Mouse (Mus musculus): Measurements from ENCODE around the gene Cdh26.
A peak's percentile ranks its signal among the peaks of the same experiment; 100 is the strongest.

The Cdh26 gene

DNA sequence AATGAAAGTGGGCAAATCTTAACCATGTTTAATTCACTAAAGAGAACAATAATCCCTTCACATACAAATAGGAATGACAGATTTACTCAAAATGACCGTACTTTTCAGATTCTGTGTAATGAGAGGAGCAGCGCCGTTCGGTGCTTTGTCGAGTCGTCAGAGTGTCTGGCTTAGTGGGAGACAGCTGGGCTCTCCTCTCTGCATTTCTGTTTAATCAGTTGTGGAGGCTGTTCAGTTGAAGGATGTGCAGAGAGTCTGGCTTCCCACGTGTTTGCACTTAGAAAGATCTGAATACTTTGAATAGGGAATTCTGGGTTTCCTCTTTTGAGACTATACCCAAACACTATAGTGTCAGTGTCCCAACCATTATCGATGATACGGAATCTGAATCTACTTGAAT is 7.0 kb downstream of the Cdh26 start:
- no peak for DNase-seq (ENCODE audit: low spot score in 2 of 2)

DNA sequence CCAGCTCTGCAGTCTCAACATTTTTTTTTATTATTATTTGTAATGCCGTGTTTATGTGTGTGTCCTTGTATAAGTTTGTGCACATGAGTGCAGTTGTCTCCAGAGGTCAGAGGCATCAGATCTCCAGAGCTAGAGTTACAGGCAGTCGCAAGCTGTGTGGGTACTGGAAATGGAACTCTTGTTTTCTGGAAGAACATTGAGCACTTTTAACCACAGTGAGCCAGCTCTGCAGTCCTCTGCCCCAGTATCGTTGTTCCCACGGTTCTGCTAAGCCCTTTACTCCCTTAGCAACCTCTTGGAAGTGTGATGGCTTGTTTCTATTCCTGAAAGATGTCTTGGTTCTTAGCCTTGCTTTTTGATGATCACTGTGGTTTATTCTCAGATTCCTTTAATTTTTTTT is 19.1 kb downstream of the Cdh26 start:
- no peak for DNase-seq (ENCODE audit: low spot score in 2 of 2)

DNA sequence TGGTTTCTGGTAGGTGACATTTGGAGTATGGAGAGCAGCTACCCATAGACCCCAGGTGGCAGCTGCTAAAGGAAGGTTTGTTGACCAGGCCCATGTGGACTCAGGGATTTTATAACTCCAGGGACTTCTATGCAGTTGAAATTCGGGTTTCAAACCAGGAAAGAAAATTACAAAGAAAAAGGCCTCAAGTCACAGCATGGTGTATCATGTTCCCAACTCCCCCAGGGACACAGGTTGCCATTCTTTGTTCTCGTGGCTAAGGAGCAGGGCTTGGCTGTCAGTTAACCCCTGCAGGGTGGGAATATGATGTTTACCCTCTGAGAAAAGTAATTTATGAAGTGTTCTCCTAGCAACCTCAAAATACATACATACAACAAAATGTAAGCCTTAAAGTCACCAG is 19.9 kb downstream of the Cdh26 start:
- DNase-seq (ENCODE audit: low spot score in 2 of 2): no peak

DNA sequence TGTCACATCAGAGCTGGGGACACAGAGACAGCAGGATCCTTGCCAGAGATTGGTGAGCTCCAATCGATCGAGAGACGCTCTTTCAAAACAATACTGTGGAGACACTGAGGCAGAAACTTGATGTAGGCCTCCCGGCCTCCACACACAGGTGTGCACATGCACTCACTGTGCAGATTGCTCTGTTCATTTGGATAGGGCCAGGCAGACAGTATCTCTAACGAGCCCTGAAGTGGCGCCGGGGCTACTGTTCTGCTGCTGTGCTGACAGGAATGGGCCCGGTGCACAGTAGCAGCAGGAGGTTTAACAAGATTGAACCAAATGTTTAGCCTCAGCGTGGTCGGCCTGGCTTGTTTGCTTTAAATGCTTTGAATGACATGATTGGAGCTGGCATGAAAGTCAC is 20.6 kb downstream of the Cdh26 start:
- no peak for DNase-seq (ENCODE audit: low spot score in 2 of 2)

DNA sequence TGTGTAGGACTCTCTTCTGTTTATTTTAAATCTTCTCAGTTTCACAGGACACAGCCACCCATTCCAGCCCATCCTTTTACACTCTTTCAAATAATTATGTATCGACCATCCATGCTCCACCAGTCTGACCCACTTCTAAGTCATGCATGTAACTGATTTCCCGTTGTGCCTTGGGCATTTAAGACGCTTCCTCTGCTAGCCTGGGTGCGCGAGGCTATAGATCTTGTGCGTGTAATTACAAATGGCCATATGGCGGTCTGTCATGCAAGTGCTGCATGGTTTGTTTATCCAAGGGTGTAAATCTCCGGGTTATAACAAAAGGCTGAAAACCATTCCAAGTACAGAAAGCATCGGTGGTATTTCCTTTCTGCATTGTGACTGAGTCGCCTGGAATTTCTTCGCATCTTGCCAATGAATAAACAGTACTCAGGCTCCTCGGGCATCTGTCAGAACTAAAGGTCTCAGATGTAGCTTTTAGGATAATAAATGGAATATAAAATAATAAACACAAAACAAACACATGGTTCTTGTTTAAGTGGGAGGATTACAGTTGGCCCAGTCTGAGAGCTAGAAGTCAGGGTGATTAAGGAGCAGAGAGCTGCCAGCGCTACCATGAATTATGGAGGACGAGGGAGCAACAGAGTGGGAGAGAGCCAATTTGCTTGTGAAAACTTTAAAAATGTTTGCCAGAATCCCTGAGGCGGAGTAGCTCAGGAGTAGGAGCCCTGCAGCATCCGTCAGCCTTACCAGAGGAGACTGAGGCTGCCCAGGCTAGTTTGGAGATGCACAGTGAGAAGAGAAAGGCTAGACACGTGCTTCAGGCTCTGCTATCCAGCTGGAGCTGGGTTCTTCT is 24.6 kb downstream of the Cdh26 start:
- peak in 1 of 2 experiments; percentile 19 for DNase-seq (ENCODE audit: low spot score in 2 of 2)

DNA sequence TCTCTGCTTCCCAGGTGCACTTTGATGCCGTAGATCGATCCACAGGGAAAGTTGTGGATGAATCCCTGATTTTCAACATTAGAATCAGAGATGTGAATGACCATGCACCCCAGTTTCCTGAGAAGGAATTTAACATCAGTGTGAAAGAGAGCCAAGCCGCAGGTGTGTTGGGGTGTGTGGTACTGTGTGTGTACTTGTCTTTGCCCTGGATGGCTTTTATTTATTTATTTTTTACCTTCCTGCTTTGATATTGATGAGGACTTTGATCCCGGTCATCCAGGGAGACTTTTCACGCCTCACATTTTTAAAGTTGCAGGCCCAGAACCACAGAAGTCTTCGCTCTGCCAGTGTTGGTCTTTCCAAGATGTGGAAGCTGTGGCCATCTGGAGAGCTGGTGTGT is 27.1 kb downstream of the Cdh26 start:
- no peak for DNase-seq (ENCODE audit: low spot score in 2 of 2)

DNA sequence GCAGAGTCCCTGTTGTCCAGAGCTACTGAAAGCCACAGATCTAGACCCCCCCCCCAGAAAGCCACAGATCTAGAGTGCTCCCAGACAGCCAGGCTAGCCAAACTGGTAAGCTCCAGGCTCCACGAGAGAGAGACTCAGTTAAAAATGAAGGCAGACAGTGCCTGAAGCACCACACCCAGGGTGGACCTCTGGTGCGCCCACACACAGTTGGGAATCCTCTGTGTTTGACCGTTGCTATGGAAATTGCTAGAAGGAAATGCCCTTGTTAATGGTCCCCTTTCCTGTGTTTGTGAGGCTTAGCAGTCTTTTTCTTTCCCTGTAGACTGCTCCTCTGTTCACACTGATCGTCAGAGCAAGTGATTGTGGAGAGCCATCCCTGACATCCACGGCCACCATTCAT is 30.0 kb downstream of the Cdh26 start:
- no peak for DNase-seq (ENCODE audit: low spot score in 2 of 2)

DNA sequence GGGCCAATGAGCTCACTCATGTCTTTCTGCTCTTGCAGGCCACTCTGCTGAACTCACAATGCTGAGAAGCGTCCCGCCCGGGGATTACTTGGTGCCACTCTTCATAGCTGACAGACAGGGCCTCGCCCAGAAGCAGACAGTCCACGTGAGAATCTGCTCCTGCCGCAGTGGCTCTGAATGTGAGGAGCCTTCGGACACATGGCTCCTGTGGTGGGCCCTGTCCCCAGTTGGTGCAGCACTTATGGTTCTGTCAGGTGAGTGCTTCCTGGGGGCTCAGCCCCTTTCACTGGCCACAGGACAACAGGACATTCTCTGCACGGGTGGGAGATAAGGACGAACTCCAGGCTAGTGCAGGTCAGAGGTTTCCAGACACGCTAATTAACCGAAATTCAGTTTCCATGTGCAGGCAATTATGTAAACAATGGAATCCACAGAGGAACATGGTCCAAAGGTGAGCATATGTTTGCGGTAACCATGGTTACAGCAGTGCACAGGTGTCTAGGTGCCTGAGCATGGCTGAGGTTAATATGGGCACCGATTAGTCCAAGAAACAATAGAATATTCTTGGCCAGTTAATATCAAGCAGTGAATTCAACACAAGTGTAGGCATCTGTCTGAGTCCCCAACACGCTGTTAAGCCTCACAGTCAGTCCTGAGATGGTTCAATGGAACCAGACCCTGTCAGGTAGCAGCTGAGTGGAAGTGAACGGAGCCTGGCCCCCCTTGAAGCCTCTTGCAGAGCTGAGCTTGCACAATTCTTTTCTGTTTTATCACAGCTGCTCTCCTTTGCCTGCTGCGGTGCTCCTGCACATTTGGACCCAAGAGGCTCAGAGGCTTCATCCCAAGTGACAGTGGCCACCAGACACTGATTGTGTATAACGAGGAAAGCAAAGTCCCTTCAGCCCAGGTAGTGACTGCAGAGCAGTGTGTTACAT is 41.5 kb downstream of the Cdh26 start:
- DNase-seq (ENCODE audit: low spot score in 2 of 2): no peak

DNA sequence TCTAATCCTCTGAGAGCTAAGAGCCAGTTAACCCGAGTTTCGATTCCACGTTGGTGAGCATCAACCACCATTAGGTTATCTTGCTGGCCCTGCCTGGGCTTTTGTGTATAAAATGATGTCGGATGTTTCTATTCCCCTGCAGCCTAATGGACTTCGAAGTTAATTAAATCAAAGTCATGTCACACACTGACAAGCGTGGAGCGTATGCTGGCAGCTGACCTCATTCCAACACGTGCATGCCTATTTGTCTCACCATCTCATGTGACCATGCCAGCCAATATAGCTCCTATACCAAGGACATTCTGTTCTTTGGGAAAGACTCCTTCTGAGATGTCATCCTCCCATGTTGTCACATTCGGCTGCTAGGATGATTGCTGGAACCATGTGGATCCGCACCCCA is 43.6 kb downstream of the Cdh26 start:
- no peak for DNase-seq (ENCODE audit: low spot score in 2 of 2)

DNA sequence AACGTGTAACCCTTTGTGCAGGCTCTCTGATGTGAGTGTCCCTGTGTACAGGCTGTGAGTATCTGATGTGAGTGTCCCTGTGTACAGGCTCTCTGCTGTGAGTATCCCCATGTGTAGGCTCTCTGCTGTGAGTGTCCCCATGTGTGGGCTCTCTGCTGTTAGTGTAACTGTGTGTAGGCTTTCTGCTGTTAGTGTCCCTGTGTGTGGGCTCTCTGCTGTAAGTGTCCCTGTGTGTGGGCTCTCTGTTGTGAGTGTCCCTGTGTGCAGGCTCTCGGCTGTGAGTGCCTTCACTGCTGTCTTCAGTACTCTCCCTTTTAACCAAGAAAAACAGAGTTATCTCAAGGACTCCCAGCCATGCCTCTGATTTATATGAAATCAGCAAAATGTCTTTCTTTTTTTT is 46.9 kb downstream of the Cdh26 start:
- no peak for DNase-seq (ENCODE audit: low spot score in 2 of 2)

DNA sequence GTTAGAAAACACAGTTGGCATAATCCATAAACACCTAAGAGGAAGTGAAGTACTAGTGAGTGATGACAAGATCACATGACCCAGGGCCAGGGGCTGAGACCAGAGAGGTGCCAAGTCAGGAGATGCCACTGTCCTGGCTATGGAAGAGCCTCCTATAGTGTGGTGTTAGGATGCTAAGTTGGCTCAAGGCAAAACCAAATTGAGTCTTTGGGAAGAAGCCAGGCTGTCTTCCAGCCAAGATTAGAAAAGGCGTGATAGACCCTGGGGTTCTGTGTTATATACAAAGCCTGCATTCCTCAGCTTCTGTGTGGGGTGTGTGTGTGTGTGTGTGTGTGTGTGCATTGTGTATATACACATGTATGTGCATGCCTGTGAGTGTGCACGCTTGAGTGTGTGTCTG is 48.7 kb downstream of the Cdh26 start:
- no peak for DNase-seq (ENCODE audit: low spot score in 2 of 2)

DNA sequence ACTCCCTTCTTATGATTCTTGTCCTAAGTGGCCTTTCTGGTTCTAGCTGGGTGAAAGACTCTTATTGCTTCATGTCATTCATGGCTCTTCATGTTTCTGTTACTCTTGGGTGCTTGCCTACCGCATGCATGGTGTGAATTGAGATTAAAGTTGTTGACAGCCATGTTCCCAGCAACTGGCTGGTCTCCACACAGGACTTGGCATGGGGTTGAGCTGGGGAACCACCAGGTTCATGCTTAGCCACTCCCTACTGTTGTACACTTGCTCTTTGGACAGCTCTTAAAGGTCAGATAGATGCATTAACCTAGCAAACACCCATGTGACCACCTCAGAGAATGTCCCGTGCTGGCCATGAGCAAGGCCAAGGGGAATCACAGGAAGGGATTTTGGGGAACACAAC is 50.6 kb downstream of the Cdh26 start:
- no peak for DNase-seq (ENCODE audit: low spot score in 2 of 2)

DNA sequence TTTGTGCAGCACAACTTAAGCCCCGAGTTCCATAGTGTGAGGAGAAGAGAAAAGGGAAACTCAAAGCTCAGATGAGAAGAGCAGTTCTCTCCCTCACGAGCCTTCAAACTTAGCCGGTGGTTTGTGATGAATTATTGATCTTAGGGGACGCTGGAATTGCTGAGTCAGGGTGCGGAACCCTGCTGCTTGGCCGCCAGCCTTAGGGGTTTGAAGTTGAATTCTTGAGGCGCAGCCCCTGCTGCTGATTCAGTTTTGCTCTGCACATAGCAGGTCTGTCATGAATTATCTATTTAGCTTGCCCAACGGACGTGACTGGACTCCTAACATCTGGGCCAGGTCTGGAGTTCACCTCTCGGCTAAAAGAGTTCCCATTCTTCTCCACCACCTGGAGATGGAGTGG is 53.1 kb downstream of the Cdh26 start:
- no peak for DNase-seq (ENCODE audit: low spot score in 2 of 2)

DNA sequence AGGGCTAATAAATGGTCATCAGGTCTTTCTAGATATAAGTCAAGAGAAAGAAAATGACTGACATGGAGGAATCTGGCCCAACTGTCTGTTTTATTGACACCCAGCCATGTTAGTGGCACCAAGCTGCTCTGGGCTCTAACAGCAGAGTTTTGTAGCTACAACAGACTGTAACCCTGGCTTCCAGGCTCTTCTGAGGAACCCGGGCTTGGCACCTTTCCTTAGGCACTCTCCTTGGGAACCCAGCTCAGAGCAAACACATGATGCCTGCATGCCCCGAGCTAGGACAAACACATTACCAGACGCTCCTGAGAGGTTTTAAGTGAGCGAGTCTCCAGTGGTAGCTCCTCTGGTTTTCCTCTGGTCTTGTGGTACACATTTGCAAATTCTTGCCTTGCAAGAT is 57.9 kb downstream of the Cdh26 start:
- no peak for DNase-seq (ENCODE audit: low spot score in 2 of 2)

DNA sequence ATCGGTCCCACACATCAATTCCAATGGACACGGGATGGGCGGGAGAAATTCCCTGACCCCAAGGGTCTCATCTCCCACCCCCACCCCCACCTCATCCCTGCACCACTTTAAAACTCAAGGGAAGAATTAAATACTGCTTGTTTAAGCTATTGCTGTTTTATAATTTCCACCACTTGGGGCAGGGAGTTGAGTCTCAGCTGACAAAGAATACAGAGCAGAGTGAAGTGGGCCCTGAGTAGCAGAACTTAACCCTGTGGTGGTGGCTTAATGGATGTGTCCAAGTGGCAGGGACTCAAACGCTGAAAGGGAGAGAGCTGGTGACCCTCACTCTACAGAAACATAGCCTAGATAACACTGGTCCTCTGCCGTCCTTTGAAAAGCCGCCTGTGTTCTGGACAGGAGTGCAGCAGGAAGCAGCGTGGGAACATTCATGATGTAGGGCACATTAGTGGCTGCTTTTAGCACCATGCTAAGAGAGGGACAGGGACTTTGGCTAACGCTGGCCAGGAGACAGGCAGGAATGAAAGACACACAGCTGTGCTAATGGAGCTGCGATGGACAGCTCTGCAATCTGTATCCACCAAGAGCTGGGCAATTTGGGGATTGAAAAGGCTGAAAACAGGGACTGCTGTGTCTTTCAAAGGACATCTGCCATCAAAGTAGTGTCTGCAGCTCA is 60.1 kb downstream of the Cdh26 start:
- DNase-seq (ENCODE audit: low spot score in 2 of 2): no peak

DNA sequence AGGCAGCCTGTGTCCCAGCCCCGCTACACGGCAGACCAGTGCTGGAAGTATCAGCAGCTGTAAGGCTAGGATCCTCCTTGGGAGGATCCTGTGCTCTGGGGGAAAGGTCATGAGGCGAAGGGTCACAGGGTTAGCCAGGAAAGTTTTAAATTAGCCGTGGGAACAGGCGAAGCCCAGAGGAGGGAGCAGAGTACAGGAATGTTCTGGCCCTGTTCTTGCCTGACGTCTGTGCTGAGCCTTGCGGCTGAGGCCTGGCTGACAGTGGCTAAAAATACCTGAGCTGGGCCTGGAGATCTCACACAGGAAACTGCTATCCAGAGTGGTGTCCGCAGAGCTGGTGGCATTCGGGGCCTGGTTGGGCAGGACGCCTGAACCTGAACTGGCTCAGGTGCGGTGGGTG is 63.7 kb downstream of the Cdh26 start:
- DNase-seq (ENCODE audit: low spot score in 2 of 2): no peak

DNA sequence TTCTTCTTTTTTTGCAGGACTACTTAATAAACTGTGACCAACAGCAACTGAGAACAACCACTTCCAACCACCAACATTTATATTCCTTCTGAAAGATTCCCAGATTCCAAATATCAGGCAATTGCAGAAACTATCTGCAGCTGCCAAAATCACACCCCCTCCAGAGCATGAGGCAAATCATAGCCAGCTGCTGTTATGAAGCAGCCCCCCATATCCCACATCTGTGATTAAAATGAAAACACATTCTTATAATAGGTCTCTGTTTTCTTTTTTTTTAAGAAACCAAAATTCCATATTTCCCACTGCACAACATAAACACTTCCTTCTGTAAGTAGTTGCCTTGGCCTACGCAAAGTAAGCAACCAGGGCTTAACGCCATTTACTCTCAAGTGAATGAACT is 65.5 kb downstream of the Cdh26 start:
- no peak for DNase-seq (ENCODE audit: low spot score in 2 of 2)

DNA sequence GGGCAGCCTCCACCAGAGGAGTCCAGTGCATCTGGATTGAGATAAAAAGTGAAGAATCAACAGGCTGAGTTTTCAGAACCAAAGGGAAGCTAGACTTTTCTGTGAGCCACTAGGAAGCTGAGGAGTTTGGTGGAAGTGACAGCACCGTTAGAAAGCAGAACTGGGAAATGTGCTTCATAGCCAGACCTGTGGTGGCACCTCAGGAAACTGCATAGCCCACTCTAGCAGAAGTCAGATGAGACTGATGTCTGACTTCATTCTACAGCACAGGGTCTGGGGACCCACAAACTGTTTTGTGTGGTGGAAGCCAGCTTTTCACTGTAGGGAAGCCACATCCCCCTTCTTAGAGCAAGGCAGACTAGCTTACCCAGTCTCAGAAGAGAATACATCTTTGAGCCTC is 67.6 kb downstream of the Cdh26 start:
- DNase-seq (ENCODE audit: low spot score in 2 of 2): no peak

DNA sequence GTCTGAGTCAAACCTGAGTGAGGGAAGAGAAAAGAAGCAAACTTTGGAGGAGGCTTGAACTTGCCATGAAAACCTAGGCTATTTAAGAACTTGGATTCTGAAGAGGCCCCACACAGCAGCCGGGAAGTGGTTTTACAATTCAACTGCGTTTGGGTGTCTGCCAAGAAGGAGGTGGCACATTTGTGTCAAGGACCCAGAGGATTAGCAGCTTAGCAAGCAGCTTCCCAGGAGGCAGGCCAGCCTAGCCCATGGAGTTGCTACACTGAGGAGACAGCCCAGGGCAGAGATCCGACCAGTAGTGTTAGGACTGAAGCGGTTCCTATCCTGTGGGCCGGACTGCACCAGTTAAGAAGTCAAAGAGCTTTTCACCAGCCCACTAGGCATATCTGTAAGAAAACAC is 68.1 kb downstream of the Cdh26 start:
- DNase-seq (ENCODE audit: low spot score in 2 of 2): no peak

DNA sequence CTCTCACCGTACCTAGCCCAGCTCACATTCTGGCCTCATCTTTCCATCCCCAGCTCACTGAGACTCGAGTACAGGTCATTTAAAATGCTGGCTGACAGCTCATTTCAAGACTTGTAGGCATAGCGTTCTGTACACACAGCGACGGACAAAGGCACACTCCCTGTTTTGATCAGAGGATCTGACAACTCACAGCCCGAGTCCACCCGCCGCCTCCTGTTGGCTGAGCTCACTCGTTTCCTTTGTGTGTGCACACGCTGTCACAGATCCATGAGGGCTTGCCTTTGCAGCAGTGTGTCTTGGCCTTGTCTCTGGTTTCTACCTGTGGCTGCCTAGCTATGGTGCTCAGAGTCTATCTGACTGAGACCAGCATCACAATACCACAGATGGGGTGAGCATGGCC is 72.1 kb downstream of the Cdh26 start:
- no peak for DNase-seq (ENCODE audit: low spot score in 2 of 2)

DNA sequence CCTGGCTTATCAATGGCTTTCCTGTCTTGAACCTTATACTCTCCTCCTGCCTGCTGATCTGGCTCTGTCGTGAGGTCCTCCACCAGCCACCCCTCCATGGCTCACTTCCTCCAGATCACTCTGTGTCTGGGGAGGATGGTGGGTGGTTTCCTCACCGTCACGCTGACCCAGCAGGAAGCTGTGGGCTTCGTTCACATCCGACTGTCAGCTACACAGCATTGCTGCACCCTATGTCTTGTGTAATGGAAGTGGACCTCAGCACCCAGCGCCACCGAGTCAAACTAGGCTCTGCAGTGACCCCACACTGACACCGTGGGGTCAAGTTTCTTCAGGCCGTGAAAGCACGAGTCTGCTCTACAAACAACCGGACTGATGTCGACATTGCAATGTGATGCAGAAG is 75.7 kb downstream of the Cdh26 start:
- no peak for DNase-seq (ENCODE audit: low spot score in 2 of 2)

DNA sequence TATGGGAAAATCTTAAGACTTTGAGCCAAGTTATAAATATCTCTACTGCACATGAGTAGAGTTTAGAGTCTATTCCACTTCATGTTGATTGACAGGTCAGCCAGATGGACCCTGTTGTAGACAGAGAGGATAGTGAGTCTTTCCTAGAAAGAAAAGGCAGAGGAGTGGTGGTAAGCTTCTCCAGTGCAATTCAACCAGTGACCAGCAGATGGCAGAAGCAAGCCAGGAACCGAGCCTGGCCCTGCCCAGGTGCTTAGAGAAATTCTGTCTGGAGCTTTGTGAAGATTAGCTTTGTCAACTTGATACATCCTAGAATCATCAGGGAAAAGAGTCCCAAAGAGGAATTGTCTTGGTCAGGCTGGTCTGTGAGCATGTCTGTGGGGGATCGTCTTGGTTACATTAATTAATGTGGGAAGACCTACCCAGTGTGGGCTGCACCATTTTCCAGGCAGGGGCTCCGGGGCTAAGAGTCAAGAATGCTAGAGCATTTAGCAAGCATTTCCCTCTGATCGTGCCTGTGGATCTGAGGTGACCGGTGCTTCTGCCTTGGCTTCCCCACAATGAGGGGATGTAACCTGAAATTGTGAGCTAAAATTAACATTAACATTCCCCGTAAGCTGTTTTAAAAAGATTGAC is 77.2 kb downstream of the Cdh26 start:
- peak; percentile 32 to 77 for DNase-seq (ENCODE audit: low spot score in 2 of 2)

All from urinary bladder, postnatal 4 days (tissue).